Mouse (Mus musculus) cerebellum, postnatal 14 days (tissue): ENCODE measurements around the gene Gm44805.

Experiments
- DNase-seq, 2 experiments: peaks; one replicate each; pipeline ENCODE4 v3.0.0; 2021; ENCODE audit warnings: mixed read lengths in 2 of 2

Gm44805 gene

GRCm38 (mm10) chr7:19628192-19628535 is 53.1 kb downstream of the Gm44805 start:
- no peak for DNase-seq

GRCm38 (mm10) chr7:19627721-19628120 is 53.5 kb downstream of the Gm44805 start:
- no peak for DNase-seq

GRCm38 (mm10) chr7:19623433-19623832 is 57.8 kb downstream of the Gm44805 start:
- DNase-seq: no peak

- no peak for DNase-seq
These were observed 59.0 kb downstream of the Gm44805 start for GRCm38 (mm10) chr7:19622241-19622640.
